Mouse (Mus musculus) CH12.LX (cell line): ENCODE data around the gene Slc24a5. TPM values are rescaled to one million over a fixed set of nuclear protein-coding genes. Genes with fewer than 3 reads are reported as not detected.

Source experiments
- DNase-seq: peaks from one replicate; pipeline ENCODE4 v3.0.0-alpha.2; 2013; ENCODE audit errors: extremely low read depth
- H3K27ac ChIP-seq: 2 replicates; pipeline ENCODE4 v1.5.1; 2012; ENCODE audit warnings: low read depth, mild to moderate bottlenecking, control low read depth, moderate library complexity; ENCODE audit not compliant: insufficient read depth
- H3K27me3 ChIP-seq: replicated peaks from 2 replicates; pipeline ENCODE3; 2012; ENCODE audit warnings: inconsistent platforms
- H3K36me3 ChIP-seq, 2 experiments: replicated peaks in 1 of 2; 2 replicates each; pipeline versions ENCODE3 to v1.6.1; 2012; ENCODE audit warnings: inconsistent platforms in 1 of 2, low read length in 1 of 2, mild to moderate bottlenecking in 1 of 2, mixed read lengths in 1 of 2, moderate library complexity in 1 of 2; ENCODE audit not compliant: control insufficient read depth in 1 of 2, insufficient read depth in 1 of 2
- H3K4me1 ChIP-seq, 2 experiments: 2 replicates each; pipeline ENCODE4 v1.6.1; 2012; ENCODE audit warnings: inconsistent platforms in 1 of 2, moderate library complexity in 1 of 2; ENCODE audit not compliant: insufficient read depth in 2 of 2, control insufficient read depth in 1 of 2
- H3K4me2 ChIP-seq: 2 replicates; pipeline ENCODE4 v1.6.1; 2012; ENCODE audit warnings: low read depth, mild to moderate bottlenecking, control low read depth; ENCODE audit not compliant: poor library complexity, insufficient read depth, severe bottlenecking
- H3K4me3 ChIP-seq, 3 experiments: fragments of 150-350 bp in 1 of 3; sonication (generic) in 1 of 3; replicated peaks in 1 of 3; 2 replicates each; pipeline versions ENCODE3 to v1.5.1; 2011 to 2012; ENCODE audit warnings: low read depth in 2 of 3, low read length in 2 of 3, mild to moderate bottlenecking in 2 of 3, moderate library complexity in 2 of 3, control low read depth in 1 of 3, improper control_type of control experiment in 1 of 3, inconsistent platforms in 1 of 3, mixed read lengths in 1 of 3; ENCODE audit not compliant: poor library complexity in 1 of 3
- H3K79me2 ChIP-seq: replicated peaks from 2 replicates; pipeline ENCODE4 v1.6.1; 2012; ENCODE audit warnings: mild to moderate bottlenecking, moderate library complexity; ENCODE audit not compliant: control insufficient read depth, poor library complexity, insufficient read depth, severe bottlenecking; ENCODE audit errors: extremely low read depth
- H3K9ac ChIP-seq: 2 replicates; pipeline ENCODE4 v1.6.1; 2012; ENCODE audit warnings: low read depth, mild to moderate bottlenecking, control low read depth, moderate library complexity; ENCODE audit not compliant: insufficient read depth
- H3K9me3 ChIP-seq: replicated peaks from 2 replicates; pipeline ENCODE3; 2012; ENCODE audit warnings: low read length, inconsistent platforms, mixed read lengths
- BHLHE40 ChIP-seq: IDR thresholded peaks from 2 replicates; pipeline ENCODE4 v1.6.1; 2011; ENCODE audit warnings: mild to moderate bottlenecking, low read depth, low read length, improper control_type of control experiment
- E2F4 ChIP-seq: IDR thresholded peaks from 2 replicates; pipeline ENCODE4 v1.6.1; 2011; ENCODE audit warnings: low read depth, low read length, improper control_type of control experiment; ENCODE audit not compliant: insufficient replicate concordance
- ELF1 ChIP-seq: IDR thresholded peaks from 2 replicates; pipeline ENCODE4 v1.6.1; 2014; ENCODE audit warnings: low read depth, mild to moderate bottlenecking, inconsistent platforms, low read length, improper control_type of control experiment
- GABPA ChIP-seq: IDR thresholded peaks from 2 replicates; pipeline ENCODE4 v1.6.1; 2012; ENCODE audit warnings: low read depth, low read length, improper control_type of control experiment, inconsistent platforms; ENCODE audit not compliant: insufficient replicate concordance
- IRF4 ChIP-seq: IDR thresholded peaks from 2 replicates; pipeline ENCODE4 v1.6.1; 2014; ENCODE audit warnings: low read depth, mild to moderate bottlenecking, inconsistent platforms, low read length, improper control_type of control experiment
- JUND ChIP-seq: conservative IDR thresholded peaks from 2 replicates; pipeline ENCODE4 v1.6.1; 2011; ENCODE audit warnings: low read depth, low read length, improper control_type of control experiment
- KAT2A ChIP-seq: IDR thresholded peaks from 2 replicates; pipeline ENCODE4 v1.6.1; 2012; ENCODE audit warnings: low read length, improper control_type of control experiment, inconsistent platforms; ENCODE audit not compliant: insufficient replicate concordance
- MAFK ChIP-seq: IDR thresholded peaks from 2 replicates; pipeline ENCODE4 v1.6.1; 2011; ENCODE audit warnings: low read length, improper control_type of control experiment; ENCODE audit not compliant: insufficient replicate concordance
- MAX ChIP-seq: IDR thresholded peaks from 2 replicates; pipeline ENCODE4 v1.6.1; 2011; ENCODE audit warnings: low read length, improper control_type of control experiment
- MAZ ChIP-seq: IDR thresholded peaks from 2 replicates; pipeline ENCODE4 v1.6.1; 2012; ENCODE audit warnings: low read depth, mild to moderate bottlenecking, inconsistent platforms, low read length, improper control_type of control experiment, moderate library complexity
- NELFE ChIP-seq: IDR thresholded peaks from 2 replicates; pipeline ENCODE4 v1.6.1; 2011; ENCODE audit warnings: low read depth, low read length, improper control_type of control experiment
- PAX5 ChIP-seq: IDR thresholded peaks from 2 replicates; pipeline ENCODE4 v1.6.1; 2012; ENCODE audit warnings: low read length, inconsistent platforms, mixed read lengths
- RAD21 ChIP-seq: IDR thresholded peaks from 2 replicates; pipeline ENCODE4 v1.6.1; 2011; ENCODE audit warnings: low read depth, mild to moderate bottlenecking, low read length, improper control_type of control experiment, moderate library complexity
- SIN3A ChIP-seq: IDR thresholded peaks from 2 replicates; pipeline ENCODE4 v1.6.1; 2012; ENCODE audit warnings: low read length, improper control_type of control experiment, inconsistent platforms
- SMC3 ChIP-seq: IDR thresholded peaks from 2 replicates; pipeline ENCODE4 v1.6.1; 2011; ENCODE audit warnings: low read depth, low read length, improper control_type of control experiment
- TBP ChIP-seq: conservative IDR thresholded peaks from 2 replicates; pipeline ENCODE4 v1.6.1; 2011; ENCODE audit warnings: low read depth, low read length, improper control_type of control experiment
- USF1 ChIP-seq: IDR thresholded peaks from 2 replicates; pipeline ENCODE4 v1.6.1; 2014; ENCODE audit warnings: low read depth, mild to moderate bottlenecking, inconsistent platforms, low read length, improper control_type of control experiment
- USF2 ChIP-seq: conservative IDR thresholded peaks from 2 replicates; pipeline ENCODE4 v1.6.1; 2011; ENCODE audit warnings: low read depth, low read length, improper control_type of control experiment
- ZC3H11A ChIP-seq: IDR thresholded peaks from 2 replicates; pipeline ENCODE4 v1.6.1; 2012; ENCODE audit warnings: low read depth, mild to moderate bottlenecking, inconsistent platforms, low read length, improper control_type of control experiment
- ZKSCAN1 ChIP-seq: IDR thresholded peaks from 2 replicates; pipeline ENCODE4 v1.6.1; 2012; ENCODE audit warnings: low read depth, inconsistent platforms, low read length, improper control_type of control experiment, borderline replicate concordance
- ZNF384 ChIP-seq: IDR thresholded peaks from 2 replicates; pipeline ENCODE4 v1.6.1; 2012; ENCODE audit warnings: low read depth, low read length, improper control_type of control experiment, inconsistent platforms
- dilution Hi-C: fragments of 300-500 bp; cut with MboI; formaldehyde crosslinking; loops from 2 replicates; pipeline ENCODE4 v1.14.3; 2020; ENCODE audit warnings: low sequenced_read_pairs; ENCODE audit not compliant: extremely low pct_unique_long_range_greater_than_20kb, extremely low pct_ligation_motif_present
- in situ Hi-C: fragments of 300-500 bp; cut with MboI; formaldehyde crosslinking; loops from 3 replicates; pipeline ENCODE4 v1.14.3; 2019; ENCODE audit warnings: low sequenced_read_pairs, low pct_ligation_motif_present, low pct_unique_long_range_greater_than_20kb, mixed read lengths
- polyA plus RNA-seq: library from polyadenylated mRNA; unstranded; fragments of >175 nt; gene quantifications from 2 replicates; pipeline ENCODE4 v1.2.1, GENCODE M21; 2012; ENCODE audit warnings: low read depth; ENCODE audit not compliant: insufficient read length
- total RNA-seq, 2 experiments: library from RNA; depleted of rRNA; stranded (reverse); fragments of 300-350 nt in 1 of 2; fragments of >200 nt in 1 of 2; gene quantifications; 2 replicates each; pipeline ENCODE4 v1.2.3; 2012 to 2014

The Slc24a5 gene
- total and polyA plus RNA-seq, 3 experiments: not detected

- Histone ChIP-seq H3K4me2 (no peak overlapping the region), H3K4me3 (no peak overlapping the region), H3K27ac (no peak overlapping the region), H3K36me3 (no peaks in the 10 kb centered on the region), H3K79me2 (no peaks in the 10 kb centered on the region), H3K4me1 (no peaks in the 10 kb centered on the region), H3K27me3 (no peaks in the 10 kb centered on the region), H3K9ac (no peak overlapping the region), H3K9me3 (peaks cover 15% of the 10 kb centered on the region)
- in situ Hi-C loops: no loop called here
- no peak for DNase-seq
- TF ChIP-seq PAX5 (no peak), GABPA (no peak), TBP (no peak)
- TF ChIP-seq, all 38 proteins: peak for 0
- dilution Hi-C loops: no loop called here
These were observed 57.9 kb downstream of the Slc24a5 start for GRCm38 (mm10) chr2:125125824-125126223.

DNA sequence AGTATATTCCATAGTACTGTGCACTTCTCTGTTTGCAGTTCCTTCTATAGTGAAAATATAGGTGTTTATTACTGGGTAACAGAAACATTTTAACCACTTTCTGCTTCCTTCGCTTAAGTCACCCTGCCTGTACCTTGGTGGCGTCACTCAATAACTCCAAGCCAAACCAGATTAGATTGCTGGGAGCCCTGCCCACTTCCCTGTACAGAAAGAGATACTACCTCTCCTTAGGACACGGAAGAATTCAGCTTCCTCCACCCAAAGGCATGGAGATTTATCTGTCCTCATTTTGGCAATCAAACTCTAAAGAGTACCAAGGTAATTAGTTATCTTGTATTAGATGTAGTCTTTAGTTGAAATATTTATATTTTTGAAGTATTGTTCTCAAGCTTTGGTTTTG, 58.9 kb downstream of the Slc24a5 start:
- H3K4me2 ChIP-seq: no peak overlapping the region
- no peaks in the 10 kb centered on the region for H3K27me3 ChIP-seq
- H3K79me2 ChIP-seq: no peaks in the 10 kb centered on the region
- no peaks in the 10 kb centered on the region for H3K4me1 ChIP-seq
- peaks cover 17% of the 10 kb centered on the region for H3K9me3 ChIP-seq
- H3K36me3 ChIP-seq: no peaks in the 10 kb centered on the region
- in situ Hi-C loops: no loop called here
- H3K9ac ChIP-seq: no peak overlapping the region
- H3K4me3 ChIP-seq: no peak overlapping the region
- no peak for TF ChIP-seq KAT2A
- TF ChIP-seq IRF4: no peak
- no peak for TF ChIP-seq GABPA
- no peak for TF ChIP-seq MAFK
- TF ChIP-seq MAX: no peak
- no peak for TF ChIP-seq RAD21
- TF ChIP-seq JUND: no peak
- TF ChIP-seq TBP: no peak
- TF ChIP-seq ZKSCAN1: no peak
- no peak for TF ChIP-seq SMC3
- TF ChIP-seq BHLHE40: no peak
- TF ChIP-seq SIN3A: no peak
- TF ChIP-seq USF2: no peak
- TF ChIP-seq ELF1: no peak
- TF ChIP-seq ZNF384: no peak
- no peak for TF ChIP-seq E2F4
- no peak for TF ChIP-seq ZC3H11A
- no peak for TF ChIP-seq MAZ
- TF ChIP-seq NELFE: no peak
- no peak for TF ChIP-seq USF1
- dilution Hi-C loops: no loop called here
- no peak for DNase-seq
- no peak overlapping the region for H3K27ac ChIP-seq
